Mouse (Mus musculus) hindbrain, embryonic 15.5 days (tissue): ENCODE data around the gene Tbc1d32. TPM values are rescaled to one million over a fixed set of nuclear protein-coding genes. Genes with fewer than 3 reads are reported as not detected.

ENCODE experiments used
- ATAC-seq: fragments of 200-750 bp; cut with Nextera tagmentation; 2 replicates; pipeline ENCODE4 v1.8.0; 2017; ENCODE audit warnings: low read depth, moderate number of reproducible peaks, moderate TSS enrichment; ENCODE audit not compliant: low FRiP score
- H3K27ac ChIP-seq: fragments of 300-500 bp; sonication (generic); replicated peaks from 2 replicates; pipeline ENCODE4 v1.5.1; 2015; ENCODE audit warnings: mild to moderate bottlenecking, inconsistent platforms
- H3K27me3 ChIP-seq: fragments of 300-500 bp; sonication (generic); 2 replicates; pipeline ENCODE4 v1.6.1; 2015; ENCODE audit warnings: control low read depth, inconsistent platforms
- H3K36me3 ChIP-seq: fragments of 300-500 bp; sonication (generic); 2 replicates; pipeline ENCODE4 v1.6.1; 2015; ENCODE audit warnings: control low read depth, inconsistent platforms
- H3K4me1 ChIP-seq: fragments of 300-500 bp; sonication (generic); replicated peaks from 2 replicates; pipeline ENCODE4 v1.6.1; 2015; ENCODE audit warnings: control low read depth, inconsistent platforms
- H3K4me2 ChIP-seq: fragments of 300-500 bp; sonication (generic); 2 replicates; pipeline ENCODE4 v1.6.1; 2015; ENCODE audit warnings: moderate library complexity, mild to moderate bottlenecking, inconsistent platforms
- H3K4me3 ChIP-seq: fragments of 300-500 bp; sonication (generic); 2 replicates; pipeline ENCODE4 v1.5.1; 2015; ENCODE audit warnings: mild to moderate bottlenecking, inconsistent platforms
- H3K9ac ChIP-seq: fragments of 300-500 bp; sonication (generic); 2 replicates; pipeline ENCODE4 v1.6.1; 2015; ENCODE audit warnings: inconsistent platforms
- H3K9me3 ChIP-seq: fragments of 300-500 bp; sonication (generic); 2 replicates; pipeline ENCODE4 v1.6.1; 2016; ENCODE audit warnings: control low read depth, inconsistent platforms
- WGBS: fragments of 180-500 bp; shearing (Covaris S2); methylation state at CpG from one replicate; pipeline ENCODE4 v1.1.7; 2015; 5-methylcytosine and 5-hydroxymethylcytosine counted together
- polyA plus RNA-seq: library from polyadenylated mRNA; unstranded; fragments of >200 nt; fragmentation: Nextera tagmentation; extraction: Ambion mirVana; gene quantifications from 2 replicates; pipeline ENCODE4 v1.2.1, GENCODE M21; 2015

Tbc1d32 gene
- polyA plus RNA-seq, 1 experiment from 2014 or later: 2.7 TPM

- H3K36me3 ChIP-seq: no peaks in the 10 kb centered on the region
- H3K9ac ChIP-seq: no peak within 1 kb of the TSS
- no peaks in the 10 kb centered on the region for H3K4me1 ChIP-seq
- H3K27me3 ChIP-seq: no peaks in the 10 kb centered on the region
- no peaks in the 10 kb centered on the region for H3K9me3 ChIP-seq
- peak within 1 kb of the TSS; percentile 22 for H3K4me3 ChIP-seq
- H3K4me2 ChIP-seq: peak within 1 kb of the TSS; percentile 38
- ATAC-seq: 0 out of 2 replicates have a peak, but pooled peaks have one; percentile 51
- H3K27ac ChIP-seq: no peak within 1 kb of the TSS
- 28% methylated on average over 18 of the region's 18 CpGs for WGBS
These were observed 122.0 kb downstream of the Tbc1d32 start, which contains the start of gene Msl3l2 for GRCm38 (mm10) chr10:56106333-56106995. Gene Msl3l2 (plus strand): TSS chr10:56106917.

- 91% methylated on average over 3 of the region's 3 CpGs for WGBS
- no peaks in the 10 kb centered on the region for H3K36me3 ChIP-seq
- H3K9me3 ChIP-seq: no peaks in the 10 kb centered on the region
- no peaks in the 10 kb centered on the region for H3K4me1 ChIP-seq
- no peak overlapping the region for H3K27ac ChIP-seq
- no peak overlapping the region for H3K4me3 ChIP-seq
- no peak overlapping the region for H3K9ac ChIP-seq
- ATAC-seq: no peak
- no peaks in the 10 kb centered on the region for H3K27me3 ChIP-seq
- no peak overlapping the region for H3K4me2 ChIP-seq
These were observed 128.7 kb downstream of the Tbc1d32 start for GRCm38 (mm10) chr10:56099641-56100310.

- H3K27me3 ChIP-seq: no peaks in the 10 kb centered on the region
- no peaks in the 10 kb centered on the region for H3K9me3 ChIP-seq
- H3K36me3 ChIP-seq: no peaks in the 10 kb centered on the region
- H3K4me3 ChIP-seq: no peak overlapping the region
- H3K4me1 ChIP-seq: no peaks in the 10 kb centered on the region
- H3K9ac ChIP-seq: no peak overlapping the region
- no peak overlapping the region for H3K4me2 ChIP-seq
- no peak for ATAC-seq
- 94% methylated on average over 3 of the region's 3 CpGs for WGBS
- no peak overlapping the region for H3K27ac ChIP-seq
These were observed 129.4 kb downstream of the Tbc1d32 start for GRCm38 (mm10) chr10:56099126-56099525.

GRCm38 (mm10) chr10:56096757-56097156 lies 131.7 kb downstream of the Tbc1d32 start:
- H3K4me2 ChIP-seq: no peak overlapping the region
- no peaks in the 10 kb centered on the region for H3K4me1 ChIP-seq
- no peak overlapping the region for H3K27ac ChIP-seq
- ATAC-seq: no peak
- H3K9ac ChIP-seq: no peak overlapping the region
- no peaks in the 10 kb centered on the region for H3K36me3 ChIP-seq
- no peaks in the 10 kb centered on the region for H3K27me3 ChIP-seq
- no peak overlapping the region for H3K4me3 ChIP-seq
- H3K9me3 ChIP-seq: no peaks in the 10 kb centered on the region

- 0 out of 2 replicates have a peak, but pooled peaks have one; percentile 30 for ATAC-seq
- Histone ChIP-seq H3K4me3 (no peak overlapping the region), H3K9ac (no peak overlapping the region), H3K4me1 (no peaks in the 10 kb centered on the region), H3K36me3 (no peaks in the 10 kb centered on the region), H3K27me3 (no peaks in the 10 kb centered on the region), H3K9me3 (no peaks in the 10 kb centered on the region), H3K27ac (no peak overlapping the region), H3K4me2 (no peak overlapping the region)
- WGBS: 78% methylated on average over 5 of the region's 5 CpGs
These were observed 133.9 kb downstream of the Tbc1d32 start for GRCm38 (mm10) chr10:56094586-56094985.

GRCm38 (mm10) chr10:56089714-56090113 lies 138.8 kb downstream of the Tbc1d32 start:
- Histone ChIP-seq H3K27ac (no peak overlapping the region), H3K9me3 (no peaks in the 10 kb centered on the region), H3K36me3 (no peaks in the 10 kb centered on the region), H3K9ac (no peak overlapping the region), H3K4me3 (no peak overlapping the region), H3K4me1 (no peaks in the 10 kb centered on the region), H3K27me3 (no peaks in the 10 kb centered on the region), H3K4me2 (no peak overlapping the region)
- ATAC-seq: no peak
- 91% methylated on average over 4 of the region's 4 CpGs for WGBS

GRCm38 (mm10) chr10:56062746-56063145 lies 165.7 kb downstream of the Tbc1d32 start:
- H3K27me3 ChIP-seq: no peaks in the 10 kb centered on the region
- no peak overlapping the region for H3K9ac ChIP-seq
- H3K9me3 ChIP-seq: no peaks in the 10 kb centered on the region
- no peak overlapping the region for H3K4me2 ChIP-seq
- no peaks in the 10 kb centered on the region for H3K36me3 ChIP-seq
- H3K4me1 ChIP-seq: peaks cover 5% of the 10 kb centered on the region; the same call in 1 of the 2 replicates
- WGBS: 88% methylated on average over 2 of the region's 2 CpGs
- H3K27ac ChIP-seq: no peak overlapping the region
- H3K4me3 ChIP-seq: no peak overlapping the region
- ATAC-seq: no peak

GRCm38 (mm10) chr10:56061238-56061830 lies 167.2 kb downstream of the Tbc1d32 start:
- no peaks in the 10 kb centered on the region for H3K9me3 ChIP-seq
- no peak overlapping the region for H3K4me3 ChIP-seq
- WGBS: 89% methylated on average over 2 of the region's 2 CpGs
- H3K4me2 ChIP-seq: no peak overlapping the region
- H3K27me3 ChIP-seq: no peaks in the 10 kb centered on the region
- H3K27ac ChIP-seq: no peak overlapping the region
- no peaks in the 10 kb centered on the region for H3K36me3 ChIP-seq
- no peak for ATAC-seq
- peaks cover 5% of the 10 kb centered on the region; the same call in 1 of the 2 replicates for H3K4me1 ChIP-seq
- H3K9ac ChIP-seq: no peak overlapping the region

- H3K9ac ChIP-seq: no peak overlapping the region
- H3K27ac ChIP-seq: peak overlapping the region; percentile 60
- H3K9me3 ChIP-seq: no peaks in the 10 kb centered on the region
- H3K4me2 ChIP-seq: no peak overlapping the region
- peaks cover 5% of the 10 kb centered on the region; the same call in 1 of the 2 replicates for H3K4me1 ChIP-seq
- 16% methylated on average over 3 of the region's 3 CpGs for WGBS
- H3K27me3 ChIP-seq: no peaks in the 10 kb centered on the region
- no peak overlapping the region for H3K4me3 ChIP-seq
- no peak for ATAC-seq
- H3K36me3 ChIP-seq: no peaks in the 10 kb centered on the region
These were observed 169.5 kb downstream of the Tbc1d32 start for GRCm38 (mm10) chr10:56058979-56059422.

GRCm38 (mm10) chr10:56025400-56025799 lies 203.1 kb downstream of the Tbc1d32 start:
- no peaks in the 10 kb centered on the region for H3K4me1 ChIP-seq
- no peak for ATAC-seq
- H3K36me3 ChIP-seq: no peaks in the 10 kb centered on the region
- H3K27ac ChIP-seq: no peak overlapping the region
- no peak overlapping the region for H3K4me3 ChIP-seq
- no peak overlapping the region for H3K4me2 ChIP-seq
- H3K9me3 ChIP-seq: no peaks in the 10 kb centered on the region
- no peak overlapping the region for H3K9ac ChIP-seq
- no peaks in the 10 kb centered on the region for H3K27me3 ChIP-seq

GRCm38 (mm10) chr10:56024579-56024978 lies 203.9 kb downstream of the Tbc1d32 start:
- Histone ChIP-seq H3K27me3 (no peaks in the 10 kb centered on the region), H3K27ac (no peak overlapping the region), H3K4me3 (no peak overlapping the region), H3K36me3 (no peaks in the 10 kb centered on the region), H3K9ac (no peak overlapping the region), H3K4me1 (no peaks in the 10 kb centered on the region), H3K9me3 (no peaks in the 10 kb centered on the region), H3K4me2 (no peak overlapping the region)
- 95% methylated on average over 2 of the region's 2 CpGs for WGBS
- ATAC-seq: no peak

GRCm38 (mm10) chr10:55979898-55980521 lies 248.5 kb downstream of the Tbc1d32 start:
- WGBS: 26% methylated on average over 2 of the region's 2 CpGs

More at GRCm38 (mm10) chr10:55979898-55980521, 248.5 kb downstream of the Tbc1d32 start:
- Histone ChIP-seq H3K4me2 (no peak overlapping the region), H3K36me3 (no peaks in the 10 kb centered on the region), H3K9ac (no peak overlapping the region), H3K27me3 (no peaks in the 10 kb centered on the region), H3K4me1 (no peaks in the 10 kb centered on the region), H3K9me3 (no peaks in the 10 kb centered on the region), H3K27ac (no peak overlapping the region), H3K4me3 (no peak overlapping the region)
- ATAC-seq: peak; percentile 91
